Mouse (Mus musculus): ENCODE data around the gene Ppp6r1. TPM values are rescaled to one million over a fixed set of nuclear protein-coding genes. Genes with fewer than 3 reads are reported as not detected.

Ppp6r1 gene
- total RNA-seq, 2 experiments from 2014 or later: 45.8 to 46.6 TPM

- no peak for DNase-seq (ENCODE audit: low spot score)
Measured at GRCm38 (mm10) chr7:4658128-4658907, 501 bp downstream of the Ppp6r1 start.

- no peak for DNase-seq (ENCODE audit: low spot score)
Measured at GRCm38 (mm10) chr7:4657521-4658127, 1.2 kb downstream of the Ppp6r1 start.

- DNase-seq (ENCODE audit: low spot score): no peak
Measured at GRCm38 (mm10) chr7:4656818-4657217, 2.0 kb downstream of the Ppp6r1 start.

- no peak for DNase-seq (ENCODE audit: low spot score)
Measured at GRCm38 (mm10) chr7:4655916-4656315, 2.9 kb downstream of the Ppp6r1 start.

GRCm38 (mm10) chr7:4655393-4655792, 3.4 kb downstream of the Ppp6r1 start:
- DNase-seq (ENCODE audit: low spot score): no peak

- DNase-seq (ENCODE audit: low spot score): no peak
Measured at GRCm38 (mm10) chr7:4654221-4654620, 4.6 kb downstream of the Ppp6r1 start.

- no peak for DNase-seq (ENCODE audit: low spot score)
Measured at GRCm38 (mm10) chr7:4653780-4654179, 5.0 kb downstream of the Ppp6r1 start.

GRCm38 (mm10) chr7:4653351-4653750, 5.5 kb downstream of the Ppp6r1 start:
- no peak for DNase-seq (ENCODE audit: low spot score)

- no peak for DNase-seq (ENCODE audit: low spot score)
Measured at GRCm38 (mm10) chr7:4652726-4653125, 6.1 kb downstream of the Ppp6r1 start.

GRCm38 (mm10) chr7:4651581-4651980, 7.2 kb downstream of the Ppp6r1 start:
- no peak for DNase-seq (ENCODE audit: low spot score)

- DNase-seq (ENCODE audit: low spot score): no peak
Measured at GRCm38 (mm10) chr7:4647992-4648391, 10.8 kb downstream of the Ppp6r1 start.

GRCm38 (mm10) chr7:4647291-4647690, 11.5 kb downstream of the Ppp6r1 start:
- no peak for DNase-seq (ENCODE audit: low spot score)

- DNase-seq (ENCODE audit: low spot score): no peak
Measured at GRCm38 (mm10) chr7:4646806-4647205, 12.0 kb downstream of the Ppp6r1 start.

- DNase-seq (ENCODE audit: low spot score): no peak
Measured at GRCm38 (mm10) chr7:4643225-4643624, 15.6 kb downstream of the Ppp6r1 start.

- no peak for DNase-seq (ENCODE audit: low spot score)
Measured at GRCm38 (mm10) chr7:4641956-4642355, 16.9 kb downstream of the Ppp6r1 start.

GRCm38 (mm10) chr7:4641155-4641554, 17.7 kb downstream of the Ppp6r1 start:
- no peak for DNase-seq (ENCODE audit: low spot score)

- DNase-seq (ENCODE audit: low spot score): no peak
Measured at GRCm38 (mm10) chr7:4636179-4636578, 22.6 kb downstream of the Ppp6r1 start.

- DNase-seq (ENCODE audit: low spot score): no peak
Measured at GRCm38 (mm10) chr7:4631031-4631430, 27.8 kb downstream of the Ppp6r1 start, which contains the start of gene Tmem86b. TSS of gene Tmem86b (minus strand) at chr7:4631422.

- no peak for DNase-seq (ENCODE audit: low spot score)
Measured at GRCm38 (mm10) chr7:4630198-4630597, 28.6 kb downstream of the Ppp6r1 start.

GRCm38 (mm10) chr7:4629586-4629985, 29.2 kb downstream of the Ppp6r1 start:
- DNase-seq (ENCODE audit: low spot score): no peak

GRCm38 (mm10) chr7:4625928-4626327, 32.9 kb downstream of the Ppp6r1 start:
- no peak for DNase-seq (ENCODE audit: low spot score)

GRCm38 (mm10) chr7:4624343-4624742, 34.5 kb downstream of the Ppp6r1 start:
- DNase-seq (ENCODE audit: low spot score): no peak
